Mouse (Mus musculus) small intestine, adult 2 months (tissue): ENCODE measurements at regions not wholly inside any gene's neighbourhood (a gene's known extent, or its start where the extent isn't known, plus 50 kb on each side); places are given as distances from the start of the nearest gene placed in this dataset.

Source experiments
- H3K27ac ChIP-seq: fragments of 200-500 bp; 2 replicates; pipeline ENCODE4 v1.5.1; 2012; ENCODE audit warnings: low read depth, low read length, control low read depth, inconsistent platforms; ENCODE audit not compliant: insufficient read depth
- H3K27me3 ChIP-seq: fragments of 200-500 bp; 2 replicates; pipeline ENCODE4 v1.6.1; 2012; ENCODE audit warnings: mild to moderate bottlenecking, moderate library complexity, low read length, inconsistent platforms; ENCODE audit not compliant: control insufficient read depth, insufficient read depth
- H3K36me3 ChIP-seq: fragments of 200-500 bp; 2 replicates; pipeline ENCODE4 v1.6.1; 2012; ENCODE audit warnings: mild to moderate bottlenecking, low read length, control low read depth, inconsistent platforms; ENCODE audit not compliant: control insufficient read depth, insufficient read depth
- H3K4me1 ChIP-seq: fragments of 200-500 bp; 2 replicates; pipeline ENCODE4 v1.6.1; 2012; ENCODE audit warnings: low read length, inconsistent platforms, mixed read lengths; ENCODE audit not compliant: control insufficient read depth, insufficient read depth, insufficient read length
- H3K4me3 ChIP-seq: fragments of 200-500 bp; 2 replicates; pipeline ENCODE4 v1.5.1; 2012; ENCODE audit warnings: low read depth, mild to moderate bottlenecking, control low read depth, inconsistent platforms, low read length, moderate library complexity
- CTCF ChIP-seq: fragments of 200-500 bp; IDR thresholded peaks from 2 replicates; pipeline ENCODE4 v1.5.1; 2012; ENCODE audit warnings: low read depth, mild to moderate bottlenecking, control low read depth, inconsistent platforms, low read length, moderate library complexity, mixed read lengths; ENCODE audit not compliant: insufficient replicate concordance, insufficient read length; ENCODE audit errors: extremely low read depth
- POLR2A ChIP-seq: fragments of 200-500 bp; IDR thresholded peaks from 2 replicates; pipeline ENCODE4 v1.6.1; 2012; ENCODE audit warnings: low read depth, mild to moderate bottlenecking, control low read depth, inconsistent platforms, low read length, moderate library complexity
- WGBS: fragments of 180-500 bp; shearing (Covaris S2); methylation state at CpG from one replicate; pipeline ENCODE4 v1.1.7; 2018; 5-methylcytosine and 5-hydroxymethylcytosine counted together

GRCm38 (mm10) chr1:61103581-61103980 is 125.9 kb downstream of the Icos start:
- 83% methylated on average over 12 of the region's 12 CpGs for WGBS
- TF ChIP-seq POLR2A (no peak), CTCF (no peak)
- H3K27me3 ChIP-seq, result no peaks in the 10 kb centered on the region

GRCm38 (mm10) chr1:61111731-61112309 is 134.1 kb downstream of the Icos start:
- H3K36me3 ChIP-seq, result no peaks in the 10 kb centered on the region
- 87% methylated on average over 13 of the region's 13 CpGs for WGBS
- no peak overlapping the region for H3K4me3 ChIP-seq
- H3K27me3 ChIP-seq, result no peaks in the 10 kb centered on the region
- TF ChIP-seq POLR2A, result no peak
- no peak for TF ChIP-seq CTCF
- no peak overlapping the region for H3K27ac ChIP-seq
- no peaks in the 10 kb centered on the region for H3K4me1 ChIP-seq

More at GRCm38 (mm10) chr1:61103581-61103980, 125.9 kb downstream of the Icos start:
- no peaks in the 10 kb centered on the region for H3K4me1 ChIP-seq
- H3K27ac ChIP-seq, result no peak overlapping the region
- H3K36me3 ChIP-seq, result no peaks in the 10 kb centered on the region
- H3K4me3 ChIP-seq, result no peak overlapping the region

- no peaks in the 10 kb centered on the region for H3K4me1 ChIP-seq
- TF ChIP-seq POLR2A, result no peak
- no peak for TF ChIP-seq CTCF
- no peaks in the 10 kb centered on the region for H3K36me3 ChIP-seq
- H3K27ac ChIP-seq, result no peak overlapping the region
- no peak overlapping the region for H3K4me3 ChIP-seq
- H3K27me3 ChIP-seq, result no peaks in the 10 kb centered on the region; the same call in 1 of the 2 replicates
- WGBS, result 46% methylated on average over 10 of the region's 10 CpGs
These were observed 139.8 kb downstream of the Icos start for GRCm38 (mm10) chr1:61117535-61117934.

GRCm38 (mm10) chr1:61118071-61118470 is 140.3 kb downstream of the Icos start:
- Histone ChIP-seq H3K4me1 (no peaks in the 10 kb centered on the region), H3K27me3 (no peaks in the 10 kb centered on the region; the same call in 1 of the 2 replicates), H3K4me3 (no peak overlapping the region), H3K36me3 (no peaks in the 10 kb centered on the region), H3K27ac (no peak overlapping the region)
- 46% methylated on average over 4 of the region's 4 CpGs for WGBS
- no peak for TF ChIP-seq POLR2A
- TF ChIP-seq CTCF, result no peak

GRCm38 (mm10) chr1:61121480-61121879 is 143.8 kb downstream of the Icos start:
- TF ChIP-seq CTCF, result no peak
- no peak for TF ChIP-seq POLR2A
- Histone ChIP-seq H3K27ac (no peak overlapping the region), H3K36me3 (no peaks in the 10 kb centered on the region), H3K4me3 (no peak overlapping the region), H3K27me3 (no peaks in the 10 kb centered on the region; the same call in 1 of the 2 replicates), H3K4me1 (no peaks in the 10 kb centered on the region)
- 79% methylated on average over 4 of the region's 4 CpGs for WGBS

GRCm38 (mm10) chr1:61125127-61125526 is 147.4 kb downstream of the Icos start:
- no peak overlapping the region for H3K4me3 ChIP-seq
- no peak for TF ChIP-seq CTCF
- TF ChIP-seq POLR2A, result no peak
- H3K27me3 ChIP-seq, result no peaks in the 10 kb centered on the region
- no peaks in the 10 kb centered on the region for H3K36me3 ChIP-seq
- no peaks in the 10 kb centered on the region for H3K4me1 ChIP-seq
- no peak overlapping the region for H3K27ac ChIP-seq
- WGBS, result 88% methylated on average over 2 of the region's 2 CpGs

GRCm38 (mm10) chr1:61135597-61136545 is 158.1 kb downstream of the Icos start:
- H3K4me1 ChIP-seq, result peaks cover 2% of the 10 kb centered on the region; the same call in 1 of the 2 replicates
- WGBS, result 58% methylated on average over 9 of the region's 9 CpGs
- H3K36me3 ChIP-seq, result no peaks in the 10 kb centered on the region
- no peaks in the 10 kb centered on the region for H3K27me3 ChIP-seq
- H3K27ac ChIP-seq, result no peak overlapping the region
- TF ChIP-seq CTCF, result no peak
- TF ChIP-seq POLR2A, result no peak
- H3K4me3 ChIP-seq, result no peak overlapping the region
